Mouse (Mus musculus): ENCODE results near the gene Pus7l. TPM values are rescaled to one million over a fixed set of nuclear protein-coding genes. Genes with fewer than 3 reads are reported as not detected.

Gene Pus7l
- polyA plus RNA-seq, 2 experiments from 2014 or later: 6.9 to 9.9 TPM

- no peak for ATAC-seq
These were observed 67.4 kb downstream of the Pus7l start for GRCm38 (mm10) chr15:94475975-94476374.

Other genes with a start within 250 kb of the Pus7l start
- gene Adamts20, start 78.1 kb downstream of the Pus7l start, polyA plus RNA-seq (2017; shearing (Covaris generic)): not detected
- gene Irak4, start 96 bp upstream of the Pus7l start, polyA plus RNA-seq (2017; shearing (Covaris generic)): 10 to 100 TPM; 31.1 to 40.4 TPM
- gene Twf1, start 46.3 kb upstream of the Pus7l start, polyA plus RNA-seq (2017; shearing (Covaris generic)): 10 to 100 TPM; 58.8 to 62.8 TPM
- gene Tmem117, start 85.7 kb upstream of the Pus7l start, polyA plus RNA-seq (2017; shearing (Covaris generic)): not detected

Measured in CD4-positive, CD25-positive, alpha-beta regulatory T cell, adult 4 months (primary cell).